Mouse (Mus musculus): Measurements from ENCODE around the gene Ccdc163.
A peak's percentile ranks its signal among the peaks of the same experiment; 100 is the strongest.

Gene Ccdc163

DNA sequence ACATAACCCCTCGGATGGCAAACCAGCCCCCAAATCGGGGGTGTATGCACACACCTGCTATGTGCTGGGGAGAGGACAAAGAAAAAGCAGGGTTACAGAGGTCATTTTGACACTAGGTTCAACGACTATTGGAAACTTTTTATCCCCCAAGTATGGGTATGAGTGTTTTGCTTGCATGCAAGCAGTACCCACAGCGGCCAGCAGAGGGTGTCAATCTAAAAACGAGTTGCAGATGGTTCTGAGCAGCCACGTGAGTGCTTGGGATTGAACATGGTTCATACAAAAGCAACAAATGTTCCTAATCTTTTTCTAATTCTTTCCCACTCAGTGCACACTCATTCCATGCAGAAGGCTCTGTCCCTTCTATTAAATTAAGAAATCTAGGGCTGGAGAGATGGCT, 4.5 kb upstream of the Ccdc163 start:
- DNase-seq (ENCODE audit: low spot score), result peak; percentile 53

- DNase-seq (ENCODE audit: low spot score), result no peak
Observed at GRCm38 (mm10) chr4:116707666-116708065, 643 bp upstream of the Ccdc163 start.

GRCm38 (mm10) chr4:116708791-116709390, 582 bp downstream of the Ccdc163 start:
- DNase-seq (ENCODE audit: low spot score), result no peak

DNA sequence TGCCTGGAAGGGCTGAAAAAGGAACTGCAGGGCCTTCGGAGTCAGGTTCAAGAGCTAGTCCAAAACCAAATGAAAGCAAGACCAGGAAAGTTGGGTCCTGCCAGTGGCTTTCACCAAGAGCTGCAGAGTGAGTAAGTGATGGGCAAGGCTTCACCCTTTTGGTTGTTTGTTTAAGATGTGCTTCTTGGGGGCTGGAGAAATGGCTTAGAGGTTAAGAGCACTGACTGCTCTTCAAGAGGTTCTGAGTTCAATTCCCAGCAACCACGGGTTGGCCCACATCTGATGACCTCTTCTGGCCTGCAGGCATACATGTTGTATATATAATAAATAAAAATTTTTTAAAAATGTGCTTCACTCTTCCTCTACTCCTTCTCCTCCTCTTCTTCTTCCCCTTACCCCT, 1.8 kb downstream of the Ccdc163 start:
- no peak for DNase-seq (ENCODE audit: low spot score)

- no peak for DNase-seq (ENCODE audit: low spot score)
Observed at GRCm38 (mm10) chr4:116712536-116712935, 4.2 kb downstream of the Ccdc163 start.

GRCm38 (mm10) chr4:116719396-116719795, 11.1 kb downstream of the Ccdc163 start:
- no peak for DNase-seq (ENCODE audit: low spot score)

DNA sequence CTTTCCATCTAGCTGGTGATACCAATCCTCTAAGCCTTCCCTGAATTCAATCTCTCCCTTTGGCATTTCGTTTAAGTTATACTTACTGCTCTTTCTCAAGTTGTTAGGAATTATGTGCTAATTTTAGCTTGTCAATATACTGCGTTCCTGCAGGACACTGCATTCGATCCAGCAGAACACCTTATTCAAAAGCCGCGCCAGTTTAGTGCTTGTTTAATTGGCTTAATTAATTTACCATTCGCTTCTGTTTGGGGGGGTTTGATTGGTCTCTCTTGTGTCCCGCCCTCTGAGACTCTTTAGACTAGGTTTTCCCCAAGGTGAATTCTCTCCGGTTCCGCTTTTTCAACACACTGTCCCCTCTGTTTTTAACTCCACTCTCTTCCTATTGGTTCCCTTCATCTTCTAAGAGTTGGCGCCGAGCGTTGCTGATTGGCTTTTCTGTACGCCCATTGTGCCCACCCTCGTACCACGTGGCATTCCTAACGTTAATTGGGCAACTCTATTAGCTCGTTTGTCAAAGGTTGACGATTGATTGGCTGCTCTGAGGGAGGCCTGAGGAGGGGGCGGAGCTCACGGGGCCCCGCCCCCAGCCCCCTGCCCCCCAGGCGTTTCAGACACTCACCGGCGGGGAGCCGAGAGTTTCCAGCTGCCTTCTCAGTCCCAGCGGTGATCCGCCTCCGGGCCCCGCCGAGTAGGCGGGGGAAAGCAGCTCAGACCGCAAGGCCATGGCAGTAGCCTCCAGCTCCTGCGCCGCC, 12.2 kb downstream of the Ccdc163 start, which contains the start of gene Tesk2:
Tesk2 (plus strand) TSS at position 606 of the 755 bp plus-strand sequence.
- peak; percentile 70 for DNase-seq (ENCODE audit: low spot score)

GRCm38 (mm10) chr4:116721098-116721628, 12.9 kb downstream of the Ccdc163 start:
- DNase-seq (ENCODE audit: low spot score), result no peak

DNA sequence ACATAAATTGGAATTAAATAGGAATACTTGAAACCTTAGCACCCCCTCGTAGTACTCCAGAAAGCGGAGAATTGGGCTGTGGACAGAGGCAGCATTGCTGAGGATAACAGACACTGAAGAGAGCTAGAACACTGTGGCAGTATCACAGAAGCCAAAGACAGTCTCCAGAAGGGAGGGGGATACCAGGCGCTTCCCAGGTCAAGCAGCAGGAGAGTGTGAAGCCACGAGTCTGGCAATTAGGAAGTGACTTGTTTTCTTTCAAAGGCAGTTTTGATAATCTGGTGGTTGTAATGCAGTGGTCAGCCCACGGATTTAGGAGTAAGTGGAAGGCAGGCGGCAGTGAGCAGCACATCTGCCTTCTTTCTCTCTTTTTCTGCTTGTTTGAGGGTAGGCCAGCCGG, 13.9 kb downstream of the Ccdc163 start:
- no peak for DNase-seq (ENCODE audit: low spot score)

DNA sequence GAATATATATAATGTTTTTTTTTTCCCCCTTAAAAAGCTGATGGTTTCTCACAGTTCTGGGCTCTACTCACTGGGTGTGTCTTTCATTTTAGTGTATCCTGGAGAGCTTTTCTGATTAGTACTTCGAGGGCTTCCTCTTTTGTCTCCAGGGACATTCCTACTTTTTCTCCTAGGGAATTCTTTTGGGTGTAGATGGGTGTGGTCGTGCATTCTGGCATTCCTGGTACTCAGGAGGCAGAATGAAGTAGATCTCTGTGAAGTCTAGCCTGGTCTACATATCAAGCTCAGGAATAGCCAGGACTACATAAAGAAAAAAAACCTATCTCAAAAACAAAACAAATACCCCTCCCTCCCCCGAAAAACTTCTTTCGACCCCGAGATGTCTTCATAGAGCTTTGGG, 17.1 kb downstream of the Ccdc163 start:
- no peak for DNase-seq (ENCODE audit: low spot score)

DNA sequence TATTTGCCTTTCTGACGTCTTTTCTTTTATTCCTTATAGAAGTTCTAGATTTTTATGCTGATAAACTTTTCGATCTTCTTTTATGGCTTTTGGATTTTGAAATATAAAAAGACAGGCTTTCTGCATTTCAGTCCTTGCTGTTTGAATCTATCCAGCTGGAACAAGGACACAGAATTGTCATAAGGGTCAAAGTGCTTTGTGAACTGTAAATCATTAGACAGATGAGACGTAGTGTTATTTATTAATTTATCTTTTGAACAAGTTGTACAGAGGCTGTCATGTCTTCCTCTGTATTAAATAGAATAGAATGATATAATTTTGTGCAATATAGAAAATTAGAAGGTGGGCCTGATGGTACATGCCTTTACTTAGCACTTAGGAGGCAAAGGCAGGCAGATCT, 19.1 kb downstream of the Ccdc163 start:
- DNase-seq (ENCODE audit: low spot score), result no peak

DNA sequence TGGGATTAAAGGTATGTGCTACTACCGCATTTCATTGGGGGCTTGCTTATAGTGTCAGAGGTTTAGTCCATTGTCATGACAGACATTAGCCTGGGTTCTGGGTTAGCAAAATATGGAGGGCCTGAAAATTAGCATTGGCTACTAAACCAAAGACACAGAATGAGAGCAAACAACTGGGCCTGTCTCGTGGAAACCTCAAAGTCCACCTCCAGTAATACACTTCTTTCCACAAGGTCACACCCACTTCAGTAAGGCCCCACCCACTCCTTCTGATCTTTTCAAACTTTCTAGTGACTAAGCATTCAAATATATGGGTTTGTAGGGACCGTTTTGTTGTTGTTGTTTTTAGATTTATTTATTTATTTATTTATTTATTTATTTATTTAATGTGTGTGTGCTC, 21.2 kb downstream of the Ccdc163 start:
- DNase-seq (ENCODE audit: low spot score), result no peak

DNA sequence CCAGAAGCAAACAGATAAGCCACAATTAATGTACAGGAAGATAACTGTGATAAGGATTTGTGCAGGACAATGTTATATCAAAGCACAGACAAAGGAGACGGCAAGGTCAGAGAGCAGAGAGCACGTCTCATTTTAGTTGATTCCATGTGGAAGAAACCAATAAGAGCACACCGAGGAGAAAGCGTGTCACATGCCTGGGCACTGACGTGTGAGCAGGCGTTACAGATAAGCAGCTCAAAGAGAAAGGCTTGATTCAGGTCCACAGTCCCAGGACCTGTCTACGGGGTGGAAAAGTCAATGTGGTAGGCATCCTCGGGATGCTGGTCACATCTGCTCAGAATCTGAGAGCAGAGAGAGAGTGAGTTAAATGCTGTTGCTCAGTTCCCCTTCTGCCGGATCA, 22.8 kb downstream of the Ccdc163 start:
- no peak for DNase-seq (ENCODE audit: low spot score)

GRCm38 (mm10) chr4:116732355-116732754, 24.0 kb downstream of the Ccdc163 start:
- no peak for DNase-seq (ENCODE audit: low spot score)

DNA sequence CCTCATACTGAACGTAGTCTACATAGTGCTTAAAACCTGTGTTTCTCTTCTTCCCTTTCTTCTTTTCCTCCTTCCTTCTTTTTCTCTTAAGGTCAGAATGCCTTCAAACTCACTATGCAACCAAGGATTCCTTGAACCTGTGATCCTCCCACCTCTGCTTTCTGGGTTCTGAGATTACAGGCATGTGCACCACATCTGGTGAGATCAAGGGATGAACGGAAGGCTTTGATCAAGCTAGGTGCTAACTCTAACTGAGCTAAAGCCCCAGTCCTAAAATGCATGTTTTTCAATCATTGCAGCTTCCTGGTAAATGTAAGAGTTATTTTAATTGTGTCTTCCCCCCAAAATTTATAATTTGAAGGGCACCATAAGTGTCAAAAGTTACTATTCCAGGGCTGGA, 26.7 kb downstream of the Ccdc163 start:
- no peak for DNase-seq (ENCODE audit: low spot score)

DNA sequence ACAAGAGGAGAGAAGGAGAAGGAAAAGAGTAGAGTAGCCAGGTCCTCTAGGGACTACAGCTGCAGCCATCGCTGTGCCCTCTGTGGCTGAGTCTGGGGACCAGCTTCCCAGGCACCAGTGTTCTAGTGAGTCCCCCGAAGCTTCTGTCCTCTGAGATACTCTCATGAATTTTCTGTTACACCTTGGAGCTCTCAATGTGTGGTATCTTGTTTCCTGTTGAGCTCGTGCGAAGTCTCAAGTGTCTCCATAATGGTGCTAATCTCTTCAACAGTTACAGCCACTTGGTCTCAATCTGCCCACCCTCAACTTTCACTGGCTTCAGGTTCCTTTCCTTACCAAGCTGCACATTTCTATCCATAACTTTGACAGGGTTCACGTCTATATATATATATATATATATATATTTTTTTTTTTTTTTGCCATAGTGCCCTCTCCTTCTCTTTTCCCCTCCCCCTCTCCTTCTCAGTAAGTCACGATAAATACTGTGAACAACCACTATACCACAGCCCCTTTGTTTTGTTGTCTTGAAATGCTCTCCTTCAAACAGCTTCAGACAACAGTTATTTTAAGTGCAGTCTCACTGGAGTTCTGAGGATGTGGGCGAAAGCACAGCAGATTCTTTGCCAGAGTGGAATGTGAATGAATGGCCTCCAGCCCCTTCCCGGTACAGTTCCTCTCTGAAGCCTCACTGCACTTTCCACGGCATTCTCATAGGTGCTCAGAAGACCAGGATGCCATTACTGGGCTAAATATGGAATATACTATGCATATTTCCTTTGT, 30.9 kb downstream of the Ccdc163 start:
- no peak for DNase-seq (ENCODE audit: low spot score)

DNA sequence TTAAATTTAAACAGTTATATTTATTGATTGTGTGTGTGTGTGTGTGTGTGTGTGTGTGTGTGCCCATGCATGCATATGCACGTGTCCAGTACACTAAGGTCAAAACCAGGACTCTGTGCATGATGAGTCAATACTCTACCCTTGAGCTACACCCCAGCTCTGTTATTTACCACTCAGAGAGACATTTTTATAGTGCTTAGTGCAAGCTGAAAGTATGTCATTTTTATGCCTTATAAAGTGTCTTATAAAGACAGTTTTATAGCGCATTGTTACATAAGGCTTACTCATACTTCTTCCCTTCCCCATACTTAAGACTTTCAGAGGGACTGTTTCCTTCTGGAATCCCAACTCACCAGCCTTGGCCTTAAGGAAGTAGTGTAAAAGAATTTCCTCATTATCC, 41.4 kb downstream of the Ccdc163 start:
- DNase-seq (ENCODE audit: low spot score), result no peak

DNA sequence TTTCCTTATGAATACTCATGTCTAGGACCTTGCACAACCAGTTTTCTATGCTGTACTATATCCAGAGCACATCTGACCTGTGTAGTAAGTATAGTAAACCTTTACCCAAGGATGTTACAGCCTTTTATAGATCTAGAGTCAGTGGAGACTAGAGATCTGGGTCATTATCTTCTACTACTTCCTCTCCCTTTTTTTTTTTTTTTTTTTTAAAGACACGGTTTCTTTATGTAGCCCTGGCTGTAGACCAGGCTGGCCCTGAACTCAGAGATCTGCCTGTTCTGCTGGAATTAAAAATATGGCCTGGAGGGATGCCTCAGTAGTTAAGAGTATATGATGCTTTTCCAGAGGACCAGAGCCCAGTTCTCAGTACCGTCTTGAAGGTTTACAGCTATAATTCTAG, 53.6 kb downstream of the Ccdc163 start:
- DNase-seq (ENCODE audit: low spot score), result no peak

DNA sequence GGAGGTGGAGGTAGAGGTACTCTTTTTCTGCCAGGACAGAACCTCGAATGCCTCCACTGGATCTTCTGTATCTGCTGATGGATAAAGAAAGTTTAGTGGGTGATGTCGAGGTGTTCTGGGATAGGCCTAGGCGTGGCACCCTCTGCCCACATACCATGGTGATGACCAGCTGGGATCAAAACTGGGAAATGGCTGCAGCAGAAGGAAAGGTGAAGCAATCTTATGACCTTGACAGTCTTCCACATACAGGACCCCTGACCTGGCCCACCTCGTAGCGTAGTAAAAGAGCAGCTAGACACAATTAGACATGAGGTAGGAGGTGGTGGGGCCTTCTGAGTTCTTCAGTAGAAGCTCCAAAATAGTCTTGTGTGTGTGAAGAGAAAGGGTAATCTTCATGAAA, 55.7 kb downstream of the Ccdc163 start:
- no peak for DNase-seq (ENCODE audit: low spot score)

- DNase-seq (ENCODE audit: low spot score), result no peak
Observed at GRCm38 (mm10) chr4:116768510-116768909, 60.2 kb downstream of the Ccdc163 start.

- DNase-seq (ENCODE audit: low spot score), result no peak
Observed at GRCm38 (mm10) chr4:116769060-116769459, 60.8 kb downstream of the Ccdc163 start.

DNA sequence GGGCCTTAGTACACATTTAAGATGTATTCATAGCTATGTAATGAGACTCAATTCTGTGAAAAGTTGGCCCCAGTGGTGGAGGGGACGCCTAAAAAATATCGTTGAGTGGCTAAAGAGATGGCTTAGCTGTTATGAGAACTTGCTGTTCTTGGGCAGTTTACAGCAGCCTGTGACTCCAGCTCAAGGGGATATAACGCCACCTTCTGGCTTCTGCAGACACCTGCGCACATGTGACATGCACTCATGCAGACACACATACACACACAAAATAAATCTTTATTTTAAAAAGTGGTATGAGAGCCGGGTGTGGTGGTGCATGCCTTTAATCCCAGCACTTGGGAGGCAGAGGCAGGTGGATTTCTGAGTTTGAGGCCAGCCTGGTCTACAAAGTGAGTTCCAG, 68.1 kb downstream of the Ccdc163 start:
- DNase-seq (ENCODE audit: low spot score), result no peak

DNA sequence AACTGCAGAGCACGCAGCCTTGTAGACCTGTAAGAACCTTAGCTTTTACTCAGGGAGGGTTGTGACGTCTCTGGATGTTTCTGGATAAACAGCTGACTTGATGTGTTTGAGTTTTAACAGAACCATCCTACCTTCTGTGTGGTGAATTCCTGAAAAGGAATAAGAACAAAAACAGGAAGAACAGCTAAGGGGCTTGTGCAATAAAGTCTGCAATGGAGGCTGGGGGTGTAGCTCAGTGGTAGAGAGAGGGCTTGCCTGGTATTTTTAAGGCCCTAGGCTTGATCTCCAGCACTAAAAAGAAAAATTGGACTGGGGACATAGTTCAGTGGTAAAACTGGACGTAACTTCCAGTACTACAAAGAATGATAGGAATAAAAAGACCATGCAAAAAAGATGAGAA, 68.8 kb downstream of the Ccdc163 start:
- DNase-seq (ENCODE audit: low spot score), result no peak
